Mouse (Mus musculus): ENCODE data around the gene Bcl9. TPM values are rescaled to one million over a fixed set of nuclear protein-coding genes. Genes with fewer than 3 reads are reported as not detected.

Bcl9 gene
- polyA plus RNA-seq, 1 experiment from 2014 or later, result 59.8 TPM

- H3K27ac ChIP-seq (ENCODE audit: low read depth, low read length), result no peak overlapping the region
- ATAC-seq (ENCODE audit: low FRiP score) (no peak), DNase-seq (ENCODE audit: low spot score, missing footprints) (peak; percentile 77)
These were observed 44.8 kb downstream of the Bcl9 start for GRCm38 (mm10) chr3:97252896-97253295.

DNA sequence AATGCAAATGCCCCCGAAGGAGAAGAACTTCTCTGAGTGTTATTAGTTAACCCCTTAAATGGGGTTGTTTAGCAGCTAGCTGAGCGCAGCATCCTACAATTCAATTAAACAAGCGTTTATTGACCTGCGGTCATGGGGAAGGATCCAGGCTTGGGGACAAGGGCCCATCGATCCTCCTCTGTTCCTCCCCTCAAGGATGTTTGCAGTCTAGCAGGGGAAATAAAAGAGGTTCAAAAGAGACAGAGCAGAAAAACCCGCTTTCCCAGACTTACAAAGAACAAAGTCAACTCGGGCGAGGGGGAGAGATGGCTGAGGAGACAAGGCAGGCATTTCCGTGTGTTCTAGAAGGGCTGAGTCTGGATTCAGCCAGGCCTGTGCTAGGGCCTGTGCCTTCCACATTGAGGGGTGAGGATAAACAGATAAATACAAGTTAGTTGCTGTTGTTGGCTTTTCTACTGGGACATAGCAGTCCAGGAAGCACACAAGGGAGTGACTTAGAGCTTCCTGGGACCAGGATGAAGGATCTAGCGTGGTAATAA is 55.0 kb downstream of the Bcl9 start:
- Histone ChIP-seq H3K27ac (ENCODE audit: low read depth, low read length) (no peak overlapping the region), H3K9me3 (ENCODE audit: control insufficient read depth, low read length) (no peaks in the 10 kb centered on the region), H3K9ac (ENCODE audit: low read length) (no peak overlapping the region), H3K36me3 (ENCODE audit: control insufficient read depth, insufficient read depth, low read length) (no peaks in the 10 kb centered on the region), H3K4me2 (no peak overlapping the region), H3K4me1 (ENCODE audit: control insufficient read depth, insufficient read depth, low read length) (peaks cover 12% of the 10 kb centered on the region), H3K27me3 (ENCODE audit: control insufficient read depth, insufficient read depth, low read length) (no peaks in the 10 kb centered on the region), H3K4me3 (ENCODE audit: low read depth, low read length) (no peak overlapping the region)
- ATAC-seq (ENCODE audit: low FRiP score) (no peak), DNase-seq (ENCODE audit: low spot score, missing footprints) (peak; percentile 83)
- 32% methylated on average over 10 of the region's 10 CpGs for WGBS

More at GRCm38 (mm10) chr3:97252896-97253295, 44.8 kb downstream of the Bcl9 start:
- H3K36me3 ChIP-seq (ENCODE audit: control insufficient read depth, insufficient read depth, low read length), result no peaks in the 10 kb centered on the region
- no peak overlapping the region for H3K4me3 ChIP-seq (ENCODE audit: low read depth, low read length)
- WGBS, result 80% methylated on average over 6 of the region's 6 CpGs
- no peak overlapping the region for H3K4me2 ChIP-seq
- no peaks in the 10 kb centered on the region for H3K9me3 ChIP-seq (ENCODE audit: control insufficient read depth, low read length)
- H3K27me3 ChIP-seq (ENCODE audit: control insufficient read depth, insufficient read depth, low read length), result no peaks in the 10 kb centered on the region
- no peak overlapping the region for H3K9ac ChIP-seq (ENCODE audit: low read length)
- H3K4me1 ChIP-seq (ENCODE audit: control insufficient read depth, insufficient read depth, low read length), result peaks cover 25% of the 10 kb centered on the region

GRCm38 (mm10) chr3:97241826-97242225 is 55.9 kb downstream of the Bcl9 start:
- DNase-seq (ENCODE audit: low spot score, missing footprints) (peak; percentile 83), ATAC-seq (ENCODE audit: low FRiP score) (no peak)
- H3K4me2 ChIP-seq, result no peak overlapping the region
- H3K27ac ChIP-seq (ENCODE audit: low read depth, low read length), result no peak overlapping the region
- H3K36me3 ChIP-seq (ENCODE audit: control insufficient read depth, insufficient read depth, low read length), result no peaks in the 10 kb centered on the region
- H3K27me3 ChIP-seq (ENCODE audit: control insufficient read depth, insufficient read depth, low read length), result no peaks in the 10 kb centered on the region
- peaks cover 12% of the 10 kb centered on the region for H3K4me1 ChIP-seq (ENCODE audit: control insufficient read depth, insufficient read depth, low read length)
- H3K9ac ChIP-seq (ENCODE audit: low read length), result no peak overlapping the region
- no peaks in the 10 kb centered on the region for H3K9me3 ChIP-seq (ENCODE audit: control insufficient read depth, low read length)
- WGBS, result 42% methylated on average over 6 of the region's 6 CpGs
- H3K4me3 ChIP-seq (ENCODE audit: low read depth, low read length), result no peak overlapping the region

DNA sequence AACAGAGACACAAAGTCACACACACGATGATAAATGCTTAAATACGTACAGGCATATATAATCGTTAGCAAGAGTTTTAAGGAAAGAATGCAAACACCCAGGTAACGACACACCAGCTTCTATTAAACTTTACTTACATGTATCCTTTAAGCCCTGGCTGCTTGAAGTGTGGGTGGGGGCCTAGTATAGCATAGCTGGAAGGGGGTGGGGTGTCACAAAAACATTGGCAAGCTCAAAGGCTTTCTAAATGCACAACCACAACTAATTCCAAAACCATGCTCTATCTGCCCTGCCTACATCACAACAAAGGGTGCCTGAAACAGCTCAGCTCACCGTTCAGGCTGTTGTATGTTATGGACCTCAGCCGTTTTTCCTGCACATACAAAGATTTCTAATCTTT is 57.9 kb downstream of the Bcl9 start:
- Histone ChIP-seq H3K27me3 (ENCODE audit: control insufficient read depth, insufficient read depth, low read length) (no peaks in the 10 kb centered on the region), H3K9me3 (ENCODE audit: control insufficient read depth, low read length) (no peaks in the 10 kb centered on the region), H3K9ac (ENCODE audit: low read length) (no peak overlapping the region), H3K4me2 (no peak overlapping the region), H3K4me3 (ENCODE audit: low read depth, low read length) (no peak overlapping the region), H3K36me3 (ENCODE audit: control insufficient read depth, insufficient read depth, low read length) (no peaks in the 10 kb centered on the region), H3K4me1 (ENCODE audit: control insufficient read depth, insufficient read depth, low read length) (peaks cover 12% of the 10 kb centered on the region), H3K27ac (ENCODE audit: low read depth, low read length) (no peak overlapping the region)
- DNase-seq (ENCODE audit: low spot score, missing footprints) (no peak), ATAC-seq (ENCODE audit: low FRiP score) (no peak)
- 93% methylated on average over 6 of the region's 6 CpGs for WGBS

- 89% methylated on average over 5 of the region's 5 CpGs for WGBS
These were observed 58.4 kb downstream of the Bcl9 start for GRCm38 (mm10) chr3:97239316-97239715.

GRCm38 (mm10) chr3:97238521-97238920 is 59.2 kb downstream of the Bcl9 start:
- no peak overlapping the region for H3K27ac ChIP-seq (ENCODE audit: low read depth, low read length)
- H3K27me3 ChIP-seq (ENCODE audit: control insufficient read depth, insufficient read depth, low read length), result no peaks in the 10 kb centered on the region

More at GRCm38 (mm10) chr3:97239316-97239715, 58.4 kb downstream of the Bcl9 start:
- H3K4me3 ChIP-seq (ENCODE audit: low read depth, low read length), result no peak overlapping the region
- no peak overlapping the region for H3K9ac ChIP-seq (ENCODE audit: low read length)
- H3K27me3 ChIP-seq (ENCODE audit: control insufficient read depth, insufficient read depth, low read length), result no peaks in the 10 kb centered on the region
- H3K9me3 ChIP-seq (ENCODE audit: control insufficient read depth, low read length), result no peaks in the 10 kb centered on the region
- H3K27ac ChIP-seq (ENCODE audit: low read depth, low read length), result no peak overlapping the region
- H3K4me1 ChIP-seq (ENCODE audit: control insufficient read depth, insufficient read depth, low read length), result peaks cover 12% of the 10 kb centered on the region
- H3K4me2 ChIP-seq, result no peak overlapping the region
- DNase-seq (ENCODE audit: low spot score, missing footprints) (peak; percentile 4), ATAC-seq (ENCODE audit: low FRiP score) (no peak)
- no peaks in the 10 kb centered on the region for H3K36me3 ChIP-seq (ENCODE audit: control insufficient read depth, insufficient read depth, low read length)

DNA sequence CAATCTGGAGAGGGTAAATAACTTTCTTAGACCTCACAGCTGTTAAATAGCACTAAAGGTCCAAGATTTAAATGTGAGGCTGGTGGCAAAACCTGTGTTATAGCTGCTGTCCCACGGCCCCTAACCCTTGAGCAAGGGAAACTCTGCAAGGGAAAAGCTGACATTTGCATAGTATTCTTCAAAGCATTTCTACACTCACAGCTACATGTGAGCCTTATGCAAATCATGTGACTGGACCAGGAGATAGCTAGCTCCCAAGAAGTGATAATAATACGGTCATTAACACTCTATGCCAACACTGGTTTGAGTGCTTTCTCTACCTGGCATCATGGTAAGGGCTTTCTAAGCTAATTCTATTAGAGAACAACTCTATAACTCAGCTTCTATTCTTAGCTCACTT is 60.3 kb downstream of the Bcl9 start:
- no peaks in the 10 kb centered on the region for H3K27me3 ChIP-seq (ENCODE audit: control insufficient read depth, insufficient read depth, low read length)
- no peak overlapping the region for H3K27ac ChIP-seq (ENCODE audit: low read depth, low read length)
- no peaks in the 10 kb centered on the region for H3K9me3 ChIP-seq (ENCODE audit: control insufficient read depth, low read length)
- no peak for ATAC-seq (ENCODE audit: low FRiP score)
- peaks cover 3% of the 10 kb centered on the region; the same call in 1 of the 2 replicates for H3K4me1 ChIP-seq (ENCODE audit: control insufficient read depth, insufficient read depth, low read length)
- no peak overlapping the region for H3K4me3 ChIP-seq (ENCODE audit: low read depth, low read length)
- WGBS, result 90% methylated on average over 2 of the region's 2 CpGs
- no peaks in the 10 kb centered on the region for H3K36me3 ChIP-seq (ENCODE audit: control insufficient read depth, insufficient read depth, low read length)
- peak; percentile 54 for DNase-seq (ENCODE audit: low spot score, missing footprints)
- no peak overlapping the region for H3K4me2 ChIP-seq
- no peak overlapping the region for H3K9ac ChIP-seq (ENCODE audit: low read length)

More at GRCm38 (mm10) chr3:97238521-97238920, 59.2 kb downstream of the Bcl9 start:
- ATAC-seq (ENCODE audit: low FRiP score) (no peak), DNase-seq (ENCODE audit: low spot score, missing footprints) (peak; percentile 51)
- no peak overlapping the region for H3K4me3 ChIP-seq (ENCODE audit: low read depth, low read length)
- 89% methylated on average over 2 of the region's 2 CpGs for WGBS
- no peaks in the 10 kb centered on the region for H3K36me3 ChIP-seq (ENCODE audit: control insufficient read depth, insufficient read depth, low read length)
- H3K4me1 ChIP-seq (ENCODE audit: control insufficient read depth, insufficient read depth, low read length), result peaks cover 12% of the 10 kb centered on the region
- no peak overlapping the region for H3K4me2 ChIP-seq
- H3K9ac ChIP-seq (ENCODE audit: low read length), result no peak overlapping the region
- H3K9me3 ChIP-seq (ENCODE audit: control insufficient read depth, low read length), result no peaks in the 10 kb centered on the region

DNA sequence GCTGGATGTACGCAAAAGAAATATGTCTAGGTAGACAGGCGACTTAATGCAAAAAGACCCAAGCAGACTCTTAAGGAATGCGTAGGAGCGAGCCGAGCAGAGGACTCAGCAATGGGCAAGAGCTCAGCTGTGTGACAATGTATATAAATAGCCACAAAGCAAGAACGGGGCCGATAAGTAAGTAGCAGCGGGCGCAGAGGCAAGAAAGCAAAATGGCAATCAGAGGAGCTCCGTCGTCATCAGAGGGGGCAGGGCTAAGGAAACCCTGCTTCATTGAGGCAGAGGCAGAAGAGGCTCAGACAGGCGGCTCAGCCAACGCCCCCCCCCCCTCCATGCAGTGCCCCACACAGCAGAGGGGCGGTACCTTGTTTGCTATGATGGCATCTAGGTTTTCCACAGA is 62.9 kb downstream of the Bcl9 start:
- Histone ChIP-seq H3K4me2 (no peak overlapping the region), H3K9me3 (ENCODE audit: control insufficient read depth, low read length) (no peaks in the 10 kb centered on the region; the same call in 1 of the 2 replicates), H3K27me3 (ENCODE audit: control insufficient read depth, insufficient read depth, low read length) (no peaks in the 10 kb centered on the region), H3K36me3 (ENCODE audit: control insufficient read depth, insufficient read depth, low read length) (no peaks in the 10 kb centered on the region), H3K9ac (ENCODE audit: low read length) (no peak overlapping the region), H3K4me3 (ENCODE audit: low read depth, low read length) (no peak overlapping the region), H3K4me1 (ENCODE audit: control insufficient read depth, insufficient read depth, low read length) (no peaks in the 10 kb centered on the region), H3K27ac (ENCODE audit: low read depth, low read length) (no peak overlapping the region)
- DNase-seq (ENCODE audit: low spot score, missing footprints), result peak; percentile 2
- ATAC-seq (ENCODE audit: low FRiP score), result no peak
- 87% methylated on average over 14 of the region's 14 CpGs for WGBS

- H3K4me1 ChIP-seq (ENCODE audit: control insufficient read depth, insufficient read depth, low read length), result peaks cover 10% of the 10 kb centered on the region
- DNase-seq (ENCODE audit: low spot score, missing footprints) (no peak), ATAC-seq (ENCODE audit: low FRiP score) (no peak)
- WGBS, result 87% methylated on average over 3 of the region's 3 CpGs
- H3K9ac ChIP-seq (ENCODE audit: low read length), result no peak overlapping the region
- no peak overlapping the region for H3K4me3 ChIP-seq (ENCODE audit: low read depth, low read length)
- no peaks in the 10 kb centered on the region for H3K36me3 ChIP-seq (ENCODE audit: control insufficient read depth, insufficient read depth, low read length)
- no peaks in the 10 kb centered on the region for H3K27me3 ChIP-seq (ENCODE audit: control insufficient read depth, insufficient read depth, low read length)
- no peak overlapping the region for H3K27ac ChIP-seq (ENCODE audit: low read depth, low read length)
- no peaks in the 10 kb centered on the region; the same call in 1 of the 2 replicates for H3K9me3 ChIP-seq (ENCODE audit: control insufficient read depth, low read length)
- H3K4me2 ChIP-seq, result no peak overlapping the region
These were observed 65.4 kb downstream of the Bcl9 start for GRCm38 (mm10) chr3:97232328-97232727.
